Mouse (Mus musculus) ovary, postnatal 14 days (tissue): ENCODE measurements around the gene Kcnab2.
A peak's percentile ranks its signal among the peaks of the same experiment; 100 is the strongest.

Experiments
- DNase-seq: peaks from one replicate; pipeline ENCODE4 v3.0.0; 2022; ENCODE audit warnings: low spot score

Kcnab2 gene

DNA sequence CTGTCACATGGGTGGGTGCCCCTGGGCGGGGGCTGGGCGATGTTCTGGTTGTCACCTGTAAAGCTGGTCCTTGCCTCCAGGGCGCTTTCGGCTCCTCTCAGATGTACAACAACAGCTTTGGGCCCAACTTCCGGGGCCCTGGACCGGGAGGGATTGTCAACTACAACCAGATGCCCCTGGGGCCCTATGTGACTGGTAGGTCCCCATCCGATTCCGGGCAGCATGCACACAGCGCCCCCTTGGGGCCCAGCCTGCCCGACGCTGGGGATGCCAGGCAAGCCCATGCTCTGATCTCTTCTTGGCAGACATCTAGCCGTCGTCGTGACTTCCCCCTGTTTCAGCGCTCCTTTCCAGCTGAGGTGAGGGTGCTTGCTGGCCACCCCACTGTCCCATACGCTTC is 92.0 kb downstream of the Kcnab2 start:
- DNase-seq = no peak

DNA sequence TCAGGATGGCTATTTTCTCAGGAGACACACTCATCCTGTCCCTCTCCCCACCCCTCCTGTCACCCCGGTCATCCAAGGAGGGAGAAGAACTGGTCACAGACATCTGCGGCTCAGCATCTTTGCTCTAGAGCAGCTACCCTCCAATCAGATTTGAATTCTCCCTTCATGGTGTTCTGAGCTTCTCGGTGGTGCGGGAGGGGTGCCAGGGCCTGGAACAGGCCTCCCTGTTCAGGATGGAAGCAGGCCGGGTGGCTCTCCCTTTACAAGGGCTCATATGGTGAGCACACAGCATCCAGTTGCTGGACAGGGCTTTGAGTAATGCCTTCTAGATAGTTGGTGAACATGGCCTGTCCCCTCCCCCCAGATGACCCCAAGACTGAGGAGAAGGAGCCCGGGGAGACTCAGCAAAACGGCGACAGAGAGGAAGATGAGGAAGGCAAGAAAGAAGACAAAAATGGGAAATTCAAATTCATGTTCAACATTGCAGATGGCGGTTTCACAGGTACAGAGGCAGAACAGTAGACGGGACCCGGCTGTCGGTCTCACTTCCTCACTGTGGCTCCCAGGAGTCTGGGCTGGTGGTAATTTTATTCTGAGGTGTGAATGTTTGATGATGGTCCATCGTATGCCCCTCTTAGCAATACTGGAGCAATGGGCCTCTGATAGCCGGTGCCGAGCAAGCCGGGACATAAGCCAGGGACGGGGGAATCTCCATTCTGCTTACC is 95.0 kb downstream of the Kcnab2 start:
- no peak for DNase-seq

DNA sequence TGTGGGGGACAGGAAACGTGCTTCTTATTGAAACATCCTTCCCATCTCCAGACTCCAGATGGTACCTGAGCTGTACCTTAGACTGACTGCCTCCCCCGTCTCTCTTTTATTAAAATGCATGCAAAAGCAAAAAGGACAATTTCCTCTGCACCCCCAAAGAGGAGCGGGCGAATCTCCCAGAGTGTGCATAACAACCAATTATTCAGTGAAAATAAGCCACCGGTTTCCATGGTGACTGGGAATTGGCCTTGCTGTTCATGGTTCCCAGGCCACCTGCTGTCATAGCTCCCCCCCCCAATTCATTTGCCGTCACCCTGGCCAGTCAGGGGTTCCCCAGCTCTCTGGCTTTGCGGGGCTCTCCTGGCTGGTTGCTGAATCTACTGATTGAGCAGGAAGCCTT is 112.4 kb downstream of the Kcnab2 start:
- no peak for DNase-seq

DNA sequence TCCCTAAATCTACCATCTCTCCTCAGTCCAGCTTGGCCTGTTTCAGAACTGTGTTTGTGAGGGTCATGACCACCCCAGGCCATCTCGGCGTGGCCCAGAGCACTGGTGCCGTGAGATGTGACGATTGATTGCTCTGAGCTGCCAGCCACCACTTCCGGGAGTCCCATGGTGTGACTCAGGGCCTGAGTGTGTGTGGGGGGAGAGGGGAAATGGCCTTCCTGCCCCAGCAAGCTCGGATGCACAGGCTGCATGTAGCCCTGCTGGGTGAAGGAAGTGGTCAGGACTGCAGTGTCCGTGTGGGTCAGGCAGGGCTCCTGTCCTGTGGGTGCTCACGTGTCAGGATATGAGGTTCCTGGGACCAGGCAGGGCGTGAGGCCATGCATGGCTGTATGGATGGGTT is 115.5 kb downstream of the Kcnab2 start:
- no peak for DNase-seq

DNA sequence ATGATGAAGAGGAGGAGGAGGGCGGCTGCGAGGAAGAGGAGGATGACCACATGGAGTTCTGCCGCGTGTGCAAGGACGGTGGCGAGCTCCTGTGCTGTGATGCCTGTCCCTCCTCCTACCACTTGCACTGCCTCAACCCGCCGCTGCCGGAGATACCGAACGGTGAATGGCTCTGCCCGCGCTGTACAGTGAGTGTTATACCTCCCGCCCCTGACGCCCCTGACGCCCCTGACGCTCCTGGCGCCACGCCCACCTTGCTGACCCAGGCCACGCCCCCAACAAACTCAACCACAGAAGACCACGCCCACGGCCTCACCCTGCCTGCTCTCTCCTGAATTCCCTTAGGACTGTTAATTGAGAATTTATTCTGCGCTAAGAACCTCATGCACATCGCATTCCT is 116.8 kb downstream of the Kcnab2 start:
- DNase-seq = no peak

DNA sequence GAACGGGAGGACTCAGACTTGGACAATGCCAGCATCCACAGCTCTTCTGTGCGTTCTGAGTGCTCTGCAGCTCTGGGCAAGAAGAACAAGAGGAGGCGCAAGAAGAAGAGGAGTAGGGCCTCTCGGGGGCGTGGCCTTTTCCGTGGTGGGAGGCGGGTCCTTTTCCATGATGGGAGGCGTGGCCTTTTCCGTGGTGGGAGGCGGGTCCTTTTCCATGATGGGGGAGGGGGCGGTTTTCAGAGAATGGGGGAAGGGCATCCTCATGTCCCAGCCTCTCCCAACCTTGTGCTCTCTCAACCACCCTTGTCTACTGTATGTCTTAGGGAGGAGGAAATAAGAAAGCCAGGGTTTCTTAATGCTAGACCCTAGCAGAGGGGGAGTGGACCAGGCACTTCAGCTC is 118.0 kb downstream of the Kcnab2 start:
- DNase-seq = no peak

DNA sequence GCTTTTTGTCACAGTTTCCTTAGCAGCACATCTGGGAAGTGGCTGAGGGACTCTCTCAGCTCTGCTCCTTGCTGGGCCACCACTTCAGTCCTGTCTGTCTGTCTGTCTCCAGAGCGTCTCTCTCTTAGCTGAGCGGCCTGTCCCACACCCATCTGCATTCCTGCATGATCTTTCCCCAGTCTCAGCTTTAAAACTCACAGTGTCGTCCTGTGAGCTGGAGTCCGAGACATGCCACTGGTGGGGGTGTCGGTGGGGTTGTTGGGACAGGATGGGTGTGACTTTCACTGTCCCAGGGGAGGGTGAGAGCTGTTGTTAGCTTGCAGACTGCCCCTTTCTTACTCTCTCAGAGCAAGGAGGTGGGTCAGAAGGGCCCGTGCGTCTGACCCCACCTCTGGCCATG is 122.0 kb downstream of the Kcnab2 start:
- no peak for DNase-seq

DNA sequence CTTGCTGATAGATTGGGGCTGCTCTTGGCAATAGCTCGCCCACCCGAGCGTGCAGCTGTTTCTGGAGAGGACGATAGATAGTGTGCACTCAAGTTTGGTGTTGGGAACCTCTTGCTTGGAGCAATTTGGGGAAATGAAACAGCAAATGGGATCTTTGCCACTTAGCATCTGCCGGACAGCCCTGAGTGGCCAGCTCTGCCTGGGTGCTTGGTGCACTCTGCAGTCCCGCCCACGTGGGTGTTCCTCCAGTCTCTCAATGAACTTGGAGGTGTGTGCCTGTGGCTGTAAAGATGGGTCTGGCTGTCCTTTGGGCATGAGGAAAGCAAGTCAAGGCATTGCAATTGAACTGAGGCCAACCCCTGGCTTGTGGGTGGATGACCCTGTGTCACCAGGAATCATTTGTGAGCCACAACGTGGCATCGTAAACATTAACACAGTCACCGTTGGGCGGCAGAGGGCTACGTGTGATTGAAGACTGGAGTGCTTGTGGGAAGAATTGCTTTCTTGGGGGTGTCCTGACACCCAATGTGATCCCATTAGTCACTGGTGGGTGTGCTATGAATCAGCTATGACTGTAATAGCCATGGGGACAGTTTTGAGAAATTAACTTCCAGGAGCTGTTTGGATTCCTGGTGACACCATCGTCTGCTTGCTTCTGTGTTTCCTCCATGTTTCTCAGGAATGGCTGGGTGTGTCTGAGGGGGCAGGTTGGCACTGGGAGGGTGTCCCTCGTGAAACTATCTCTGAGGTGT is 123.6 kb downstream of the Kcnab2 start:
- no peak for DNase-seq

DNA sequence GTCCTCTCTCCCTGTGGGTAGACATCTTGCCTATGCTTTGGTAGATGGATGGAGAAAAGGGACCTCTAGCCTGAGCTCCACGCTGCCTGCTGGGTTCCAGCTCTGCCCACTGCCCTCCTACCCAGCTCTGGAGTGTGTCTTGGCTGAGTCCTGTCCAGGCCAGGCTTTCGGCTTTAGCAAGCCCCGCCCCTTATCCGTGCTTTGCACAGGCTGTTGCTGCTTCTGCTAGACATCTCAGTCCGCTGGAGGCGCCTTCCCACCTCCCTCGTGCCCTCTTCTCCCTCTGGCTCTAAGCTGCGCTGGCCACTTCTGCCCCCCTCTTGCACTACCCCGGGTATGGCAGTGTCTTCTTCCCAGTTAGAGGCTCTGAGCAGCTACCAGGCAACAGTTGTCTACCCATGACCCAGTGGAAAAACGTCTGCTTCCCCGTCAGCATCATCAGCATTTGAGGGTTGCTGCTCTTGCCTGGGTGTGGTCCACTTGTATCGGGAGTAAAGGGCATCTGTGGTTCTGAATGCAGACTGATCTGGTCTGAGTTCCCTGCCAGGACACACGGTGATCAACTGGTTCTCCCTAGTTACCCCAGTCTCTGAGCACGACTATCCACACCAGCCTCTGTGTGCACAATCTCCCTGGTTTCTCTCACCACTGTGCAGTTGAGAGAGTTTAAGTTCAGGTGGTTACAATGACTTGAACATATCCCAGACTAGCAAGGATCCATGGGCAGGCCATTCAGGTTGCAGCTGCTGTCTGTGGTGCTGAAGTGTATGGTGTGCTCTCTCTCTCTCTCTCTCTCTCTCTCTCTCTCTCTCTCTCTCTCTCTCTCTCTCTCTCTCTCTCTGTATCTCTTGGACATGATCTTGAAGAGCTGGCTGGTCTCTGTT is 126.0 kb downstream of the Kcnab2 start:
- no peak for DNase-seq

DNA sequence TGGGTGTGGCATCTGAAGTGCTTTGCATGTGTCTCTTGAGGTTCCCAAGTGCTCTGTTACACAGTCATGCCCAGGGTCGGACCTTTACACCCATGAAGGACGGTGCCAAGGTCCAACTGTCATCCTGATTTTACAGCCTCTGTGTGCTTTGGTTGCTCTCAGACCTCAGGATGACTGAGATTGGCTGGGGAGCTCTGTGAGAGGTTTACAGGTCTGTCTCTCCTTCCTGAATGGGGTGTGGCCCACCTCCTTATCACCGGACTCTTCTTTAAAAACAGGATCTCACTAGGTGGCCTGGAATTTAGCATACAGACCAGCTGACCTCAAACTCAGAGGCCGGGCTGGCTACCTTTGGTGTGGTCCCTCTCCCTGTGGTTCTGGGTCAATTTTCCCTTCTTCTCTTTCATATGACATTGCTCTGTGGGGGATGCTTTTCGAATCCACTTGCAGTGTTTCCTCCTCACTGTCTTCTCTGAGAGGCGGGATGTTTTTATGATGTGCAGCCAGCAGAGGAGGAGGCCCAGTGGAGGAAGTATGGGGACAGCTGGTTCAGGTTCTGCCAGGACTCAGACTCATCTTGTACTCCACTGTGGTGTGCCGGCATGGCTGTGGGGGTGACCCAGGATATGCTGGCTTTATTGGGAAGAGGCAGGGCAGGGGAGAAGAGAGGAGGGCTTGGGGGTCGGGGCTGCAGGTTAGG is 126.8 kb downstream of the Kcnab2 start:
- DNase-seq = no peak

DNA sequence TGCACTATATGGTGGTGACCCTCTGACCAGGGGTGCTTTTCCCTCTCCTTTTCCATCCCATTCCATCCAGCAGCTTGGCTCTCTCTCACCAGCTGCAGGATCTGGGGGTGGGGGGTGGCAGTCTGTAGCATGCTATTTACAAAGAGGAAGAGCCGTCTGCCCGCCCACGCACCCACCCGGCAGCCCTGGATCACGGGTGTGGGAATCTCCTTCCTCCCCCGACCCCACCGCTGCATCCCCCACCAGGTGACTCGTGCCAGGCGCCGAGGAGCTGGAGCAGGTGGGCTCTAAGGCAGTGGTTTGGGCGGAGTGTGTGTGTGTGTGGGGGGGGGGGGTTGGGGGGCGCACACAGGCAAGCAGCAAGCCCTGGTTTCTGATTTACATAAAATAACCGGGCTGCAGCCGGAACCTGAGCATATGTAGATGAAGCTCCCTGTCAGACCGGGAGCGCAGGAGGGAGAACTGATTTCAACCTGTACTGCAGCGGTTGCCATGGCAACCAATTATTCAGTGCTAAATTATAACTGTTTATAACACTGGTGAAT is 127.8 kb downstream of the Kcnab2 start:
- no peak for DNase-seq

DNA sequence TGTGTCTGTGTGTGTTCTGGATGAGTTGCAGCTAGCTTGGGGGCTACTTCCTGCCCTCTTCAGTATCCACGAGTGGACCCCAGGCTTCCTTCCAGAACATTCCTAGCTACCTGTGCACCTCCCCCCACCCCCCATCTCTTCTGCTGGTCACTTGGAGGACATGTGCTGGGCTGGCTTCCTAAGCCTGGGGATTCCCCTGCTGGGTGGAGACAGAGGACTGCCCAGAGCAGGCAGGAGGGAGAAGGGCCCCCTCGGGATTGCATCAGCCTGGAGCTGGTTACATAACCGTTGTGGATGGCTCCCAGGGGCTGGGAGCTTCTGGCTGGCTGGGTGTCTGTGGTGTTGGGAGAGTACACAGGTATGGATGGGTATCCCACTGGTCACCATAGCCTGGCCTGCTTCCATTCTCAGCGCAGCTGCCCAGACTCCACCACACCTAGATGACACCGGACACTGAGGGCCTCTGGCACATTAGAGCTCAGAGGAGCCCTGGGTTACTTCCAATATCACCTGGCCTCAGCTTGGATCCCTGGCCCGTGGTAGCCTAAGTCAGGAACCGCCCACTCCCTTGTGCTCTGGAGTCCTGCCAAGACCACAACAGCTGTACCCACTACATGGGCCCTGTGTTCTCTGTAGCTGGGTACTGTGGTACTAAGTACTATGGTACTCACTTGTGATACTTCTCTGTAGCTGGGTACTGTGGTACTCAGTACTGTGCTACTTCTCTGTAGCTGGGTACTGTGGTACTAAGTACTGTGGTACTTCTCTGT is 132.4 kb downstream of the Kcnab2 start:
- peak; percentile 11 for DNase-seq

DNA sequence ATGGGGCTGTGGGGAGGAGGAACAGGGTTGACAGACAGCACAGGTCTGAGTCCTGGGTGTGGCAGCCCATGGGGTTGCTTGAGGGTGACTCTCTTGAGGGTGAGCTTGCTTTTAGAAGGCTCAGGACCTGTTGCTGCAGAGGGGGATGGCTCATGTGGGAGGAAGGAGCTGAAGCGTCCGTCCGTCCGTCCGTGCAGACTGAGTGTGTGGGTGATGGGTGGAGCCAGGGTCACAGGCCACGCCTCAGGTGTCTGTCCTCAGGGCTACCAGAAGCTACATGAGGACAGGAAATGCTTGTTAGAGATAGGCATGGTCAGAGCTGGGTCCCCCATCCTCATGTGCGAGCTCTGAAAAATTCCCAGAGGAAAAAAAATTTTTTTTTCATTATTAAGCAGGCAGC is 133.0 kb downstream of the Kcnab2 start:
- DNase-seq = no peak

DNA sequence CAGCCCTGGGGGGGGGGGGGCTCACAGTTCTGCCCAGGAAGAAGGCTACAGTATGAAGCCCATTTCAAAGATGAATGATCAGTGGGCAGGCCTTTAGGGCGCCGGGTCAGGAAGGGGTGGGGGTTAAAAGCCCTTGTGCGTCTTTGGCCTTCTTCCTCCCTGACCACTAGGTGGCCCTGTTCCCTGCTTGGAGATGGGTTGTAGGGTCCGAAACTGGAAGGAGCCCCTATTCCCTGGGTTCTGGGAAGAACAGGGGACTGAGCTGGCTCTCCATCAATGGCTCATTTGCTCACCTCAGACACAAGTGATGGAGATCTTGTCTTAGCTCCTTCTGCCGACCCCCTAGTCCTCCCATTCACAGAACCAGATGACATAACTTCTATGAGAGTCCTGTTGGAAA is 134.4 kb downstream of the Kcnab2 start:
- DNase-seq = peak; percentile 13
